ENCODE assay signal across 8 mouse cellular contexts in genomic region chr7:119184341-119185143, GRCm38 (mm10). TPM values are rescaled to one million over a fixed set of nuclear protein-coding genes. Genes with fewer than 3 reads are reported as not detected.
DNase-seq lines count a peak whose midpoint lies in the region; ATAC-seq lines count a peak whose summit lies in the region.

Gpr139 (minus strand) TSS chr7:119184603.

- peaks cover 61% of the 10 kb centered on the region for H3K27me3 ChIP-seq in forebrain, embryonic 12.5 days
- peaks cover 54% of the 10 kb centered on the region for H3K27me3 ChIP-seq in midbrain, embryonic 12.5 days

- under 1% methylated on average over 47 of the region's 47 CpGs for WGBS in forebrain, embryonic 12.5 days
- WGBS in midbrain, embryonic 12.5 days, result under 1% methylated on average over 47 of the region's 47 CpGs

- H3K4me1 ChIP-seq in forebrain, embryonic 12.5 days, result peaks cover 15% of the 10 kb centered on the region
- peaks cover 18% of the 10 kb centered on the region for H3K4me1 ChIP-seq in midbrain, embryonic 12.5 days

- peak within 1 kb of the TSS; percentile 83 for H3K4me2 ChIP-seq in forebrain, embryonic 12.5 days
- peak within 1 kb of the TSS; percentile 77 for H3K4me2 ChIP-seq in midbrain, embryonic 12.5 days (replicated peaks)

- no peaks in the 10 kb centered on the region for H3K36me3 ChIP-seq in forebrain, embryonic 12.5 days (replicated peaks)
- H3K36me3 ChIP-seq in midbrain, embryonic 12.5 days, result no peaks in the 10 kb centered on the region

- H3K27ac ChIP-seq in forebrain, embryonic 12.5 days, result peak within 1 kb of the TSS; percentile 47; the same call in 1 of the 2 replicates
- peak within 1 kb of the TSS; percentile 69 for H3K27ac ChIP-seq in midbrain, embryonic 12.5 days (replicated peaks)

- H3K9ac ChIP-seq in forebrain, embryonic 12.5 days, result peak within 1 kb of the TSS; percentile 66
- H3K9ac ChIP-seq in midbrain, embryonic 12.5 days (replicated peaks), result peak within 1 kb of the TSS; percentile 70

- peak; percentile 7 for DNase-seq in adrenal gland, postnatal 10 days
- DNase-seq in adrenal gland, adult 2 months, result no peak
- DNase-seq in 3134 (ENCODE audit: extremely low read depth, insufficient read length, low spot score), result peak; percentile 6
- DNase-seq in layer of hippocampus, postnatal 10 days (ENCODE audit: low spot score in 2 of 2), result peak; percentile 65 to 77
- no peak for DNase-seq in urinary bladder, postnatal 4 days (ENCODE audit: low spot score in 2 of 2)
- DNase-seq in natural killer cell, adult 2 months (ENCODE audit: low spot score in 2 of 2), result no peak

- H3K4me3 ChIP-seq in forebrain, embryonic 12.5 days (replicated peaks), result peak within 1 kb of the TSS; percentile 56
- H3K4me3 ChIP-seq in midbrain, embryonic 12.5 days, result peak within 1 kb of the TSS; percentile 57

- no peaks in the 10 kb centered on the region for H3K9me3 ChIP-seq in forebrain, embryonic 12.5 days
- H3K9me3 ChIP-seq in midbrain, embryonic 12.5 days, result no peaks in the 10 kb centered on the region

- peak; percentile 92 for ATAC-seq in forebrain, embryonic 12.5 days (ENCODE audit: low FRiP score)
- ATAC-seq in midbrain, embryonic 12.5 days (ENCODE audit: low FRiP score, low read depth), result peak; percentile 92

RNA-seq across cellular contexts. Expression of gene Gpr139, which starts in this region (rescaled TPM):
- total RNA-seq in adrenal gland, postnatal 10 days (2021), result not detected
- total RNA-seq in adrenal gland, adult 2 months (2021), result not detected
- not detected in 2 replicates for polyA plus RNA-seq in adrenal gland, adult 2 months (2012; rRNA removed)
- polyA plus RNA-seq in forebrain, embryonic 12.5 days (2016; fragmentation: Nextera tagmentation; extraction: Ambion mirVana), result 1.5 and 1.6 TPM in 2 replicates
- 1 to 10 TPM; 8.8 to 9.0 TPM for total RNA-seq in layer of hippocampus, postnatal 10 days (2021)
- 3.8 and 4.0 TPM in 2 replicates for polyA plus RNA-seq in midbrain, embryonic 12.5 days (2016; fragmentation: Nextera tagmentation; extraction: Ambion mirVana)

Comparison
In these comparisons a context has a peak if more than half of its experiments do, and no peak if none do; other contexts are left out.
1. RNA of gene Gpr139 (total RNA-seq): 8.8 to 9.0 TPM in layer of hippocampus, postnatal 10 days; not detected in adrenal gland, postnatal 10 days and not detected in adrenal gland, adult 2 months; every median in the first group is over 4 times any median in the second.
2. Peak in DNase-seq in adrenal gland, postnatal 10 days; RNA of the gene not detected or under 1 TPM.
3. DNase-seq: peak in 3134 (single experiment) and layer of hippocampus, postnatal 10 days (2 of 2); none in adrenal gland, adult 2 months (single experiment), urinary bladder, postnatal 4 days (0 of 2) and natural killer cell, adult 2 months (0 of 2).